Mouse (Mus musculus): Measurements from ENCODE around the gene Atp13a1. TPM values are rescaled to one million over a fixed set of nuclear protein-coding genes. Genes with fewer than 3 reads are reported as not detected.

The Atp13a1 gene
- total and polyA plus RNA-seq, 3 experiments, result 36.6 to 53.3 (median 51.0) TPM

- dilution Hi-C loops (cut with MboI; ENCODE audit: extremely low pct_ligation_motif_present, extremely low pct_unique_long_range_greater_than_20kb, low sequenced_read_pairs) (no loop called here), in situ Hi-C loops (cut with MboI; ENCODE audit: low pct_ligation_motif_present, low pct_unique_long_range_greater_than_20kb, low sequenced_read_pairs) (no loop called here)
- Histone ChIP-seq H3K4me2 (ENCODE audit: insufficient read depth, low read depth, poor library complexity, severe bottlenecking) (peak within 1 kb of the TSS; percentile 95), H3K27ac (ENCODE audit: insufficient read depth, low read depth) (0 out of 2 replicates have a peak within 1 kb of the TSS, but pooled peaks have one; percentile 45), H3K9ac (ENCODE audit: insufficient read depth, low read depth) (peak within 1 kb of the TSS; percentile 48), H3K79me2 (replicated peaks; ENCODE audit: control insufficient read depth, extremely low read depth, insufficient read depth, poor library complexity, severe bottlenecking) (no peaks in the 10 kb centered on the region), H3K4me3 (replicated peaks in 1 of 3; ENCODE audit: low read depth in 2 of 3, low read length in 2 of 3, poor library complexity in 1 of 3) (peak within 1 kb of the TSS; percentile 64 to 92 (median 67)), H3K9me3 (replicated peaks; ENCODE audit: low read length) (no peaks in the 10 kb centered on the region), H3K36me3 (replicated peaks in 1 of 2; ENCODE audit: control insufficient read depth in 1 of 2, insufficient read depth in 1 of 2, low read length in 1 of 2) (peaks cover 0 to 7% of the 10 kb centered on the region in 2 experiments), H3K4me1 (ENCODE audit: control insufficient read depth in 1 of 2, insufficient read depth in 2 of 2) (peaks cover 11 to 50% of the 10 kb centered on the region in 2 experiments), H3K27me3 (replicated peaks) (no peaks in the 10 kb centered on the region)
- peak; percentile 99 for DNase-seq (ENCODE audit: extremely low read depth)
- peak in 1 of 2 experiments; percentile 11; a peak in 1 of 4 replicates for TF ChIP-seq CTCF (conservative IDR thresholded peaks at IDR 0.05 in 1 of 2, IDR thresholded peaks at IDR 0.05 in 1 of 2; ENCODE audit: low read depth in 2 of 2, low read length in 2 of 2)
- peak; percentile 49; the same call in 1 of the 2 replicates for TF ChIP-seq TCF12 (IDR thresholded peaks at IDR 0.05; ENCODE audit: low read depth, low read length)
- no peak; the same call in 1 of the 2 replicates for TF ChIP-seq HCFC1 (IDR thresholded peaks at IDR 0.05; ENCODE audit: low read depth, low read length)
- no peak for TF ChIP-seq ZNF384 (IDR thresholded peaks at IDR 0.05; ENCODE audit: low read depth, low read length)
- TF ChIP-seq E2F4 (IDR thresholded peaks at IDR 0.05; ENCODE audit: insufficient replicate concordance, low read depth, low read length), result no peak
- TF ChIP-seq CHD2 (IDR thresholded peaks at IDR 0.05; ENCODE audit: low read length), result 0 out of 2 replicates have a peak, but pooled peaks have one; percentile 15
- TF ChIP-seq MYC (IDR thresholded peaks at IDR 0.05; ENCODE audit: low read depth, low read length), result no peak
- no peak for TF ChIP-seq ETS1 (conservative IDR thresholded peaks at IDR 0.05; ENCODE audit: low read depth, low read length)
- TF ChIP-seq MEF2A (IDR thresholded peaks at IDR 0.05; ENCODE audit: borderline replicate concordance, low read depth, low read length), result no peak
- no peak; the same call in none of the 2 replicates for TF ChIP-seq RAD21 (IDR thresholded peaks at IDR 0.05; ENCODE audit: low read depth, low read length)
- peak; percentile 64 for TF ChIP-seq MAX (IDR thresholded peaks at IDR 0.05; ENCODE audit: low read length)
- TF ChIP-seq ZMIZ1 (IDR thresholded peaks at IDR 0.05; ENCODE audit: low read depth, low read length), result no peak
- TF ChIP-seq USF2 (conservative IDR thresholded peaks at IDR 0.05; ENCODE audit: low read depth, low read length), result no peak
- TF ChIP-seq MAZ (IDR thresholded peaks at IDR 0.05; ENCODE audit: low read depth, low read length), result no peak
- peak; percentile 66 for TF ChIP-seq IRF4 (IDR thresholded peaks at IDR 0.05; ENCODE audit: low read depth, low read length)
- no peak for TF ChIP-seq EP300 (IDR thresholded peaks at IDR 0.05; ENCODE audit: low read length)
- no peak for TF ChIP-seq CHD1 (IDR thresholded peaks at IDR 0.05; ENCODE audit: low read depth, low read length)
- no peak for TF ChIP-seq ZC3H11A (IDR thresholded peaks at IDR 0.05; ENCODE audit: low read depth, low read length)
- TF ChIP-seq GABPA (IDR thresholded peaks at IDR 0.05; ENCODE audit: insufficient replicate concordance, low read depth, low read length), result no peak
- no peak for TF ChIP-seq USF1 (IDR thresholded peaks at IDR 0.05; ENCODE audit: low read depth, low read length)
- TF ChIP-seq MXI1 (IDR thresholded peaks at IDR 0.05; ENCODE audit: low read depth, low read length), result peak; percentile 38; the same call in 1 of the 2 replicates
- TF ChIP-seq RCOR1 (conservative IDR thresholded peaks at IDR 0.05; ENCODE audit: low read depth, low read length), result no peak
- no peak for TF ChIP-seq SMC3 (IDR thresholded peaks at IDR 0.05; ENCODE audit: low read depth, low read length)
- no peak for TF ChIP-seq TBP (conservative IDR thresholded peaks at IDR 0.05; ENCODE audit: low read depth, low read length)
- TF ChIP-seq ZKSCAN1 (IDR thresholded peaks at IDR 0.05; ENCODE audit: borderline replicate concordance, low read depth, low read length), result no peak
- no peak for TF ChIP-seq POLR2AphosphoS2 (IDR thresholded peaks at IDR 0.05; ENCODE audit: low read depth, low read length)
- no peak for TF ChIP-seq UBTF (IDR thresholded peaks at IDR 0.05; ENCODE audit: low read depth, low read length)
- TF ChIP-seq PAX5 (IDR thresholded peaks at IDR 0.05; ENCODE audit: low read length), result no peak
- peak; percentile 45; the same call in 1 of the 2 replicates for TF ChIP-seq POLR2A (IDR thresholded peaks at IDR 0.05; ENCODE audit: low read depth, low read length)
- no peak for TF ChIP-seq MAFK (IDR thresholded peaks at IDR 0.05; ENCODE audit: insufficient replicate concordance, low read length)
- TF ChIP-seq JUN (IDR thresholded peaks at IDR 0.05; ENCODE audit: insufficient read depth, low read depth, low read length), result no peak
- no peak for TF ChIP-seq ELF1 (IDR thresholded peaks at IDR 0.05; ENCODE audit: low read depth, low read length)
- peak; percentile 94 for TF ChIP-seq NRF1 (IDR thresholded peaks at IDR 0.05; ENCODE audit: low read depth, low read length)
- no peak for TF ChIP-seq KAT2A (IDR thresholded peaks at IDR 0.05; ENCODE audit: insufficient replicate concordance, low read length)
- TF ChIP-seq JUND (conservative IDR thresholded peaks at IDR 0.05; ENCODE audit: low read depth, low read length), result no peak
- TF ChIP-seq BHLHE40 (IDR thresholded peaks at IDR 0.05; ENCODE audit: low read depth, low read length), result peak; percentile 88
- peak; percentile 37; the same call in 1 of the 2 replicates for TF ChIP-seq SIN3A (IDR thresholded peaks at IDR 0.05; ENCODE audit: low read length)
- 0 out of 2 replicates have a peak, but pooled peaks have one; percentile 53 for TF ChIP-seq NELFE (IDR thresholded peaks at IDR 0.05; ENCODE audit: low read depth, low read length)
These were observed 41.4 kb downstream of the Atp13a1 start, which contains the start of gene Pbx4 for GRCm38 (mm10) chr8:69832298-69832853. TSS of gene Pbx4 (plus strand) at chr8:69832491.

All from CH12.LX (cell line).